Mouse (Mus musculus) adrenal gland, postnatal 25 days (tissue): ENCODE results near the gene Slc43a2. TPM values are rescaled to one million over a fixed set of nuclear protein-coding genes. Genes with fewer than 3 reads are reported as not detected.
A peak's percentile ranks its signal among the peaks of the same experiment; 100 is the strongest.
"Not testable (repeated sequence)": the region's sequence is repeated elsewhere in the genome, so short reads cannot be mapped to it uniquely, and the experiment has no call there.

Experiments used
- DNase-seq: peaks from one replicate; pipeline ENCODE4 v3.0.0; 2021; ENCODE audit warnings: mixed read lengths
- total RNA-seq: library from RNA; stranded (reverse); gene quantifications from 2 replicates; pipeline ENCODE4 v1.2.3, GENCODE M21; 2021

Slc43a2 gene
- total RNA-seq, 1 experiment from 2014 or later: 24.0 TPM

DNA sequence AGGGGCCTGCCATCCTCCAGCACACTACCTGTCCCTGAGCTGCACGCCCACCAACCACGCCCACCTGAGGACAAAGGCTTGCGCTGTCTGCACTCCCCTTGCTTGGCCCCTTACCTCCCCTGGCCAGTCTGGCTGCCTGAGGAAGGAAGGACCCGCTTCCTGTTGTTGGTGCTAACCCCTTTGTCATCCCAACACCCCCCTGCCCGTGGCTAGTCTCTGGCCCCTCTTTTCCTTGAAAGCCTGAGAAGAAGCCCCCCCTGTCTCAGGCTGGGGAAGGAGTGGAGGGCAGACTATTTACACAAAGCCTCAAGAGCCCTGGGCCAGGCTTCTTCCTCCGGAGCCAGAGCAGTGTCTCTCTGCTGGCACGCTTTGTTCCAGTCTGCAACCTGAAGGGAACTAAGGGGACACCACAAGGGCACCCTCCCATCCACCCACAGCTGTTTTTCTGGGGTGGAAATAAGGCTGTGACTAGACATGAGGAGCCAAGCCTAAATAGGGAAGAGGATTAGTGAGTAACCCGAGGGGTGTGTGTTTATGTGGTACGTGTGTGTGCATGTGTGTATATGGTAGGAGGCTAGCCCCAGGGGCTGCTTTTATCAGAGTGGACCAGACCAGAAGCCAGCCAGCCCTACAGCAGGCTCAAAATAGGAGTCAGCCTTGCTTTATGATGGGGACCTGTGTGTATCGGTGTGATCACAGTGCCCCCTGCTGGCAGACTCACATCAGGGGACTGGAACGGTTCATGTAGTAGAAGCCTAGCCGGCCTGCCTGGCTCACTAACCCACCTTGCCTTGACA lies 41.6 kb downstream of the Slc43a2 start:
- DNase-seq: peak; percentile 93

DNA sequence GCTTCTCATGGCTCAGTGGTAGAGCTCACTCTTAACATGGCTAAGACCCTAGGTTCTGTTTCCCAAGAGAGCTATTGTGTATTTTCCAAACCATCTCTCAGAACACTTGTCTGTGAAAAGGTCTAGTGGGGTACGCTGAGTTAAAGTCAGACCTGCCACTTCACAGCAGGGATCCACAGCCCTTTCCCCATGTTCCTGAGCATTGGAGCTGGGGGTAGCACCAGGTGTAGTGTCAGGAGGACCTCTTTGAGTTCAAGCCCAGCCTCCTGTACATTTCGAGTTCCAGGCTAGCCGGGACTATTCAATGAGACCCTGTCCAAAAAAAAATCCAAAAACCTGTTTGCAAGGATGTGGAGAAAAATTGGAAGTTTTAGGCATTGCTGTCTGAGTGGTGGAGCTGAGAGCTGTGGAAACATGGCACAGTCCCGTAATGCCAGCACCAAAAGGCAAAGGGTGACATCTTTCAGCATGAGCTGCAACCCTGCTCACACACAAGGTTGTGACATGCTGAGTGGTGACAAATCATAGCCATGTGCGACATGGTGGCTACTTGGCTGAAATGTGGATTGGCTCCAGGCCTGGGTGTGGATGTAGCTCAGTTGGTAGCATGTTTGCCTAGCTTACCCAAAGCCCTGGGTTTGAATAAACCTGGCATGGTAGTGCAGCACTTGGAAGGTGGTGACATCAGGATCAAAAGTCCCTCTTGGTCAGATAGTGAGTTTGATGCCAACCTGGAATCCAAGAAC lies 43.1 kb downstream of the Slc43a2 start:
- DNase-seq: no peak

DNA sequence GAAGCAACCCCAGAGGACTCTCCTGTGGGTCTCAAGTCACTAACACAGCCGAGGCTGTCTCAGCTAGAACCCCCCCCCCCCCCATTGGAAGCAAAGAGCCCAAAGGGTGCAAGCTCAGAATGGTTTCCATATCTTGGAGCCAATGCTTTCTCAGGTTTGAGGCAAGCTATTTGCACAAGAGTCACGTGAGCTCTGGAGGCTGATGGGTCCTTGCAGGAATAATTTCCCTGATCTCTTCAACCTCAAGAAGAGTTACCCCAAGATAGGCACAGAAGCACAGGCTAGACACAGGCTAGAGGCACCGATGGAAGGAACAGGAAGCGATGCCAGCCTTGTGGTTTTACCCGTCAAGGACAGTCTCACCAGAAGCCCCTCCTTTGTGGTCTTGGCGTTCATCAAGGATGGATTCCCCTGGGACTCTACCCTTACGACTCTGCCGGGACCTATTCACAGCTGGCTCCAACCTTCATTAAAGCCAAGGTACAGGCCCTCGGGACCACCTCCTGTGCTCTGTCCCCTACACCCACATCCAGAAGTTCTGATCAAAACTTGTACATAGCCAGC lies 44.1 kb downstream of the Slc43a2 start:
- DNase-seq: no peak

DNA sequence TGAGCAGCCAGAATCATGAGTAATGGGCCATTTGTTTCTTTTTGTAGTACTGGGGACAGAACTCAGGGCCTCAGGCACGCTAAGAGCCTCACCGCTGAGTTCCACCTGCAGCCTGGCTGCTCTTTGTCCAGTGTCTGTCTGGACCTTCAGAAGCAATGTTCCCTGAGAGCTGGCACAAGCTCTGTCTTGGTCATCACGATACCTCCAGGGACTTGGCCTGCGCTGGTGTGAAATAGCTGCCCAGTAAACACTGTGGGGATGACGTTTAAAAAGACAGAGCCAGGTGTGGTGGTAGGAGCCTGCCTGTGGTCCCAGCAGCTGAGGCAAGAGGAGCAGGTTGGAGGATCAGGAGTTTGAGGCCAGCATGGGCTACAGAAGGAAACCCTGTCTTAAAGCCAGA lies 47.1 kb downstream of the Slc43a2 start:
- DNase-seq: no peak

- DNase-seq: no peak
Observed at GRCm38 (mm10) chr11:75581495-75582149, 50.1 kb downstream of the Slc43a2 start.

- DNase-seq: no peak
Observed at GRCm38 (mm10) chr11:75583521-75583920, 52.0 kb downstream of the Slc43a2 start.

DNA sequence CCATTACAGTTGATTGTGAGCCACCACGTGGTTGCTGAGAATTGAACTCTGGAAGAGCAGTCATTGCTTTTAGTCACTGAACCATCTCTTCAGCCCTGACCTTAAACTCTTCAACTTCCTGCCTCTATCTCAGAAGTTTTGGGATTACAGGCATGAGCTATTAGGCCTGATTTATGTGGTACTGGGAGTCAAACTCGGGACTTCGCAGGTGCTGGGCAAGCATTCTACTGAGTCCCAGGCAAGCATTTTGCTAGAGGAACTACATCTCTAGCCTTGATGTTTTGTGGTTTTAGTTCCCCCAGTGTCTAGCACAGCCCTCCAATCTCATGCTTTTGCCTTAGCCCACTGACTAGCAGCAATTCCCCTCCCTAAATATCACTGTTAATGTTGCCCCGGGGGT lies 53.6 kb downstream of the Slc43a2 start:
- no peak for DNase-seq

- DNase-seq: no peak
Observed at GRCm38 (mm10) chr11:75585978-75586377, 54.5 kb downstream of the Slc43a2 start.

GRCm38 (mm10) chr11:75586963-75587362 lies 55.5 kb downstream of the Slc43a2 start:
- no peak for DNase-seq

GRCm38 (mm10) chr11:75587493-75588284 lies 56.2 kb downstream of the Slc43a2 start, which contains the start of gene Pitpna:
Gene Pitpna (plus strand): TSS chr11:75588097.
- peak; percentile 98 for DNase-seq

DNA sequence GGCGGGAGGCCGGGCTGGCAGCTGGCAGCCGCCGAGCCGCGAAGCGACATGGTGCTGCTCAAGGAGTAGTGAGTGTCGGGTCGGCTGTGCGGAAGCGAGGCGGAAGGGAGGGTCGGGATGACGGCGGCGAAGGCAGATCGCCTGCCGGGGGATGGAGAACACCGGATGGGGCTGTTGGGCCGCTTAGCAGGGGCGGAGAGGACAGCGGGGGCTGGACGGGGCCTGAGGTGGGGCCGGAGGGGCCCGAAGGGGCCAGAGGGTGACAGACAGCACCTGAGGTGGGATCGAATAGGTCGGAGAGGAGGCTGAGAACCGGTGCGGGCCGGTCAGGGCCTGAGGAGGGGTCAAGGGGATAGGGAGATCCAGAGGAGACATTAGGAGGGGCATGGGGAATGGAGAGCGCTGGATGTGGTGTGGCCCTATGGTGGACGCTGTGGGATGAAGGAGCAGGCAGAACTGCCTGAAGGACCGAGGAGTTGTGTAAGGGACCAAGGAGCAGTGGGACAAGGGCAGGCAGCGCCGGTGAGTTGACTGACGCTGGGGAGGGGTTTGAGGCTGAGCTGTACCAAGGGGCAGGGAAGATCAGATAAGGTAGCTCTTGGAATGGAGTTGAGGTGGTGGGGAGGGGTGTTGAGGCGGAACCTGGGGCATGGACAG lies 56.9 kb downstream of the Slc43a2 start:
- DNase-seq: no peak

DNA sequence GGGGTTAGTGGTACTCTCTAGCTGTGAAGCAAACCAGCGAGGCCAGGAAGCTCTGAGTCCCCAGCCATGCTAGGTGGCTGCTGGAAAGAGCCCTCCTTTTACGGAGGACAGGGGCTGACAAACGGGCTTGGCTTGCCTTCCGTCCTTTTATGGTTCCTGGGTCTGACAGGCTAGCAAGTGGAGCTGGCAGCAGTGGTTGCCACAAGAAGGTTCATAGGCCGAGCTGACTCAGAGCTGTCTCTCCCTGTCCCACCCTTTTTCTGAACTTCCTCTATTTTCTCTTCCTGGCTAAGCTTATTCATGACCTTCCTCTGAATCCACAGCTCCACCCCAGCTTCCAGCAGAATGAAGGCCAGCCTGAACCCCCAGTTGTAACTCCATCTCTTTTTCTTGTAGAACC lies 61.1 kb downstream of the Slc43a2 start:
- DNase-seq: peak; percentile 39

DNA sequence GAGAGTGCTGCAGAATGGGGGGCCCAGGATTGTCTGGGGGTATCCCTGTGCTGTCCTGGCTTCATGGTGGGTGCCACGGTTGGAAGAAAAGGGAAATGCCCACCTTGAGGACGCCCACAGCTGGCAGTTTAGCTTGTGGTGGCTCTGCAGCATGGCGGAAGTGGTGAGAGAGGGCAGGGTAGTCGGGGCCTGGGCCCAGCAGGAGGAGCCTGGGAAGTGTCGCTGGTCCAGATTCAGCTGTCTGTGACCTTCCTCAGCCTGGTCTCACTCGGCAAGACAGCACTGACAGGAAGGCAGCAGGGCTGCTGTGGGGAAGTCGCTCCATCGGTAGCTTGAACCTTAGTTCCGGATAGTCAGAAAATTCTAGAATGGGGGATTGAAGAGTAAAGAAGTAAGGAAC lies 62.9 kb downstream of the Slc43a2 start:
- DNase-seq: no peak

DNA sequence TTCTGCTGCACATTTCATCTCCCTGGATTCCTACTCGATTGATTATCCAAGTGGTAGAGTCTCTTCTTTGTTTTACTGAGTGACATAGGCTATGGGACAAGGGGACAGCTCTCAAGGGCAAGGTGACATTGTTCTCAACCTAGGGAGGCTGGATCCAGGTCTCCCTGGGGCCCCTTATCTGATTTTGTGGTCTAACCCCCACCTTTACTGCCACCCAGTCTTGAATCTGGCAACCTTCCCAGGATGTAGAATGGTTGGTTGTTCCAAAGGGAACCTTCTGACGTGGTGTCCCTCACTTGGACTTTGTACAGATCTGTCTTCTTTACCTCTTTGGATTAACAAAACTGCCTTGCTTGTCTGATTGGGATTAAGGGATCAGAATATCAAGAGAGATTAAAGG lies 63.9 kb downstream of the Slc43a2 start:
- DNase-seq: no peak

- DNase-seq: no peak
Observed at GRCm38 (mm10) chr11:75595816-75596215, 64.3 kb downstream of the Slc43a2 start.

- DNase-seq: peak; percentile 56
Observed at GRCm38 (mm10) chr11:75596726-75597255, 65.3 kb downstream of the Slc43a2 start.

- no peak for DNase-seq
Observed at GRCm38 (mm10) chr11:75598004-75598403, 66.5 kb downstream of the Slc43a2 start.

DNA sequence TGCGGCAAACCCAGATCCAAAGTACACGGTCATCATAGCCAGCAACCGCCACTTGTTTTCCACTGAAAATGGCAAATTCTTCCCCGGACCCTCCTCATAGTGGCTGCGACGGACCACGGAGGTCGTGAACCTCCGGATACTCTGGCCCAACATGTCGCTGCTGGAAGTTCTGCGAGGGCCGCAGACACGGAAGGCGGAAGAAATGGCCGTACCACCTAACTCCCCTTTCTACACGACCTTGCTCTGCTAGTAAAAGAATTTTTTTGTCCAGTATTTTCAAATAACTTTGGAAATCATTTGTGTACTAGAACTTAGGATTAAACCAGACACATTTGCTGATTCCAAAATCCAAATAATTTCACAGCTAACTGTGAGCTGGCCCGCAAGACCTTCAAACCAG lies 68.3 kb downstream of the Slc43a2 start:
- DNase-seq: not testable (repeated sequence)

- no peak for DNase-seq
Observed at GRCm38 (mm10) chr11:75604826-75605225, 73.3 kb downstream of the Slc43a2 start.

- no peak for DNase-seq
Observed at GRCm38 (mm10) chr11:75605318-75605717, 73.8 kb downstream of the Slc43a2 start.

GRCm38 (mm10) chr11:75608776-75609175 lies 77.3 kb downstream of the Slc43a2 start:
- no peak for DNase-seq
